Comparison of ENCODE assay signal across 16 mouse cellular contexts in genomic region chr15:89063536-89063935, GRCm38 (mm10). TPM values are rescaled to one million over a fixed set of nuclear protein-coding genes. Genes with fewer than 3 reads are reported as not detected.
DNase-seq lines count a peak whose midpoint lies in the region; ATAC-seq lines count a peak whose summit lies in the region.
"Had no signal": no experiment of that assay in that cellular context is flagged by ENCODE, and none has a peak within 500 bp of the region (broad histone marks: within the 10 kb centered on the region; RNA-seq: fewer than 3 reads in every experiment).

No protein-coding gene starts in this region.

- H3K27me3 ChIP-seq in heart, embryonic 12.5 days (replicated peaks) = peaks cover 79% of the 10 kb centered on the region

- no peaks in the 10 kb centered on the region for H3K36me3 ChIP-seq in heart, embryonic 12.5 days
- H3K36me3 ChIP-seq: embryonic facial prominence, embryonic 15.5 days; kidney, embryonic 15.5 days; limb, embryonic 10.5 days; liver, embryonic 15.5 days had no signal

- peak; percentile 56 for ATAC-seq in frontal cortex, adult (ENCODE audit: low TSS enrichment)
- ATAC-seq in heart, embryonic 12.5 days (ENCODE audit: insufficient number of reproducible peaks, low FRiP score) = no peak
- ATAC-seq in megakaryocyte, adult 5-6 weeks (ENCODE audit: poor library complexity, severe bottlenecking) = no peak
- ATAC-seq: forebrain, embryonic 14.5 days had no signal

- 68% methylated on average over 6 of the region's 6 CpGs for WGBS in heart, embryonic 12.5 days

- H3K9me3 ChIP-seq in heart, embryonic 12.5 days (replicated peaks) = no peaks in the 10 kb centered on the region
- H3K9me3 ChIP-seq: embryonic facial prominence, embryonic 15.5 days; kidney, embryonic 15.5 days; limb, embryonic 10.5 days; liver, embryonic 15.5 days had no signal

- H3K4me1 ChIP-seq in heart, embryonic 12.5 days (replicated peaks) = peaks cover 21% of the 10 kb centered on the region

- H3K27ac ChIP-seq in heart, embryonic 12.5 days (ENCODE audit: poor library complexity, severe bottlenecking) = no peak overlapping the region
- H3K27ac ChIP-seq: embryonic facial prominence, embryonic 15.5 days; kidney, embryonic 15.5 days; limb, embryonic 10.5 days; liver, embryonic 15.5 days had no signal

- no peak overlapping the region for H3K9ac ChIP-seq in heart, embryonic 12.5 days
- H3K9ac ChIP-seq: embryonic facial prominence, embryonic 15.5 days; kidney, embryonic 15.5 days; liver, embryonic 15.5 days had no signal

- no peak overlapping the region for H3K4me3 ChIP-seq in heart, embryonic 12.5 days
- H3K4me3 ChIP-seq: embryonic facial prominence, embryonic 15.5 days; kidney, embryonic 15.5 days; limb, embryonic 10.5 days; liver, embryonic 15.5 days had no signal

- H3K4me2 ChIP-seq in heart, embryonic 12.5 days = no peak overlapping the region
- H3K4me2 ChIP-seq: embryonic facial prominence, embryonic 15.5 days; kidney, embryonic 15.5 days; liver, embryonic 15.5 days had no signal

- DNase-seq in frontal cortex, postnatal 25 days (ENCODE audit: low spot score in 2 of 2) = no peak
- DNase-seq in urinary bladder, adult 2 months (ENCODE audit: low spot score) = peak; percentile 9
- no peak for DNase-seq in urinary bladder, postnatal 10 days (ENCODE audit: low spot score)
- peak; percentile 47 to 59 for DNase-seq in layer of hippocampus, postnatal 25 days (ENCODE audit: extremely low spot score in 1 of 2, low spot score in 1 of 2)
- peak; percentile 85 for DNase-seq in telencephalon, adult 2 months (ENCODE audit: low read depth, low spot score)
- DNase-seq: adrenal gland, postnatal 14 days; lung, postnatal 36 days; thymus, adult 18-20 months had no signal

RNA-seq across cellular contexts. Expression of gene Panx2, which starts 4.0 kb away (rescaled TPM):
- polyA plus RNA-seq in urinary bladder, adult 2 months (2012; rRNA removed) = 0.67 and 0.78 TPM in 2 replicates
- 100 to 1,000 TPM; 161 to 170 TPM for total RNA-seq in layer of hippocampus, postnatal 25 days (2021)
- polyA plus RNA-seq in heart, embryonic 12.5 days (2016; fragmentation: Nextera tagmentation; extraction: Ambion mirVana) = 1.8 and 2.4 TPM in 2 replicates
- total RNA-seq in megakaryocyte, adult 5-6 weeks (2015) = not detected in 2 replicates
- not detected in 2 replicates for total RNA-seq in megakaryocyte, adult 5-6 weeks (2017)
- polyA plus RNA-seq: liver, embryonic 15.5 days had no signal

RNA-seq across cellular contexts. Expression of gene Trabd, which starts 11.4 kb away (rescaled TPM):
- 33.3 and 36.9 TPM in 2 replicates for polyA plus RNA-seq in urinary bladder, adult 2 months (2012; rRNA removed)
- 10 to 100 TPM; 20.5 to 21.2 TPM for total RNA-seq in layer of hippocampus, postnatal 25 days (2021)
- 51.7 and 53.5 TPM in 2 replicates for polyA plus RNA-seq in heart, embryonic 12.5 days (2016; fragmentation: Nextera tagmentation; extraction: Ambion mirVana)
- total RNA-seq in megakaryocyte, adult 5-6 weeks (2015) = 25.6 and 26.7 TPM in 2 replicates
- 27.7 and 31.8 TPM in 2 replicates for total RNA-seq in megakaryocyte, adult 5-6 weeks (2017)

RNA-seq across cellular contexts. Expression of gene Selenoo, which starts 25.3 kb away (rescaled TPM):
- 25.0 and 27.2 TPM in 2 replicates for polyA plus RNA-seq in urinary bladder, adult 2 months (2012; rRNA removed)
- 10 to 100 TPM; 19.7 to 22.5 TPM for total RNA-seq in layer of hippocampus, postnatal 25 days (2021)
- polyA plus RNA-seq in heart, embryonic 12.5 days (2016; fragmentation: Nextera tagmentation; extraction: Ambion mirVana) = 12.4 and 12.6 TPM in 2 replicates
- total RNA-seq in megakaryocyte, adult 5-6 weeks (2015) = 11.4 and 13.8 TPM in 2 replicates
- 17.4 and 18.0 TPM in 2 replicates for total RNA-seq in megakaryocyte, adult 5-6 weeks (2017)

RNA-seq across cellular contexts. Expression of gene Tubgcp6, which starts 59.4 kb away (rescaled TPM):
- 15.3 and 15.4 TPM in 2 replicates for polyA plus RNA-seq in urinary bladder, adult 2 months (2012; rRNA removed)
- total RNA-seq in layer of hippocampus, postnatal 25 days (2021) = 10 to 100 TPM; 29.0 to 29.9 TPM
- 13.7 and 15.8 TPM in 2 replicates for polyA plus RNA-seq in heart, embryonic 12.5 days (2016; fragmentation: Nextera tagmentation; extraction: Ambion mirVana)
- total RNA-seq in megakaryocyte, adult 5-6 weeks (2015) = 11.0 and 15.5 TPM in 2 replicates
- total RNA-seq in megakaryocyte, adult 5-6 weeks (2017) = 16.0 and 17.3 TPM in 2 replicates

Comparison
In these comparisons a context has a peak if more than half of its experiments do, and no peak if none do; other contexts are left out.
1. DNase-seq: peak in urinary bladder, adult 2 months (single experiment), layer of hippocampus, postnatal 25 days (2 of 2) and telencephalon, adult 2 months (single experiment); none in frontal cortex, postnatal 25 days (0 of 2) and urinary bladder, postnatal 10 days (single experiment).
2. RNA of gene Panx2, which starts 4.0 kb away (total RNA-seq): 161 to 170 TPM in layer of hippocampus, postnatal 25 days; not detected in megakaryocyte, adult 5-6 weeks; every median in the first group is over 100 times any median in the second.